Comparison of ENCODE assay signal across 19 mouse cellular contexts in the genomic region with DNA sequence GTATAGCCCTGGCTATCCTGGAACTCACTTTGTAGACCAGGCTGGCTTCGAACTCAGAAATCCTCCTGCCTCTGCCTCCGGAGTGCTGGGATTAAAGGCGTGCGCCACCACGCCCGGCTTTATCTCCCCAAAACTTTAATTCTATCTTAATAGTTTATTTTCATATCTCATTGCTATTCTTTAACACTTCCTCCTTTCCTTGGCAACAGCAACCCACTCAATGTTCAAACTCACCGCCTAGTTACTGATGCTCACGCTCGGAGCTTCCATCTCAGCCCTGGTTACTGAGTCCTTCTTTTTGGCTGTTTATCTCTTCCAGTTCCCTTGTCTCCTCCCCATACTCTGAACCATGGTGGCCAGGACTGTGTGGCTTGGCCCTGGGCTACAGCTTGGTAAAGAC. TPM values are rescaled to one million over a fixed set of nuclear protein-coding genes. Genes with fewer than 3 reads are reported as not detected.
DNase-seq lines count a peak whose midpoint lies in the region; ATAC-seq and TF ChIP-seq lines count a peak whose summit lies in the region.
"Had no signal": no experiment of that assay in that cellular context is flagged by ENCODE, and none has a peak within 500 bp of the region (broad histone marks: within the 10 kb centered on the region; RNA-seq: fewer than 3 reads in every experiment).

No protein-coding gene starts in this region.

- no peak overlapping the region for H3K4me3 ChIP-seq in heart, embryonic 16.5 days (ENCODE audit: low read length)
- H3K4me3 ChIP-seq in lung, adult 2 months (replicated peaks; ENCODE audit: extremely low read depth, low read depth, low read length) = peak overlapping the region; percentile 7
- H3K4me3 ChIP-seq in MEL (ENCODE audit: control insufficient read depth in 1 of 2, insufficient read depth in 1 of 2, low read depth in 2 of 2, low read length in 2 of 2) = no peak overlapping the region
- no peak overlapping the region for H3K4me3 ChIP-seq in midbrain, embryonic 16.5 days (ENCODE audit: low read depth, low read length)
- H3K4me3 ChIP-seq: erythroblast, embryonic 14.5 days; intestine, embryonic 15.5 days; kidney, embryonic 15.5 days; left cerebral cortex, adult 2 months had no signal

- H3K4me1 ChIP-seq in heart, embryonic 16.5 days (ENCODE audit: control insufficient read depth, insufficient read depth, low read length) = peaks cover 20% of the 10 kb centered on the region
- peaks cover 10% of the 10 kb centered on the region for H3K4me1 ChIP-seq in lung, adult 2 months (ENCODE audit: control insufficient read depth, insufficient read depth, low read length)
- H3K4me1 ChIP-seq in MEL (ENCODE audit: control insufficient read depth in 1 of 2, insufficient read depth in 2 of 2, low read length in 2 of 2) = peaks cover 13 to 23% of the 10 kb centered on the region in 2 experiments
- no peaks in the 10 kb centered on the region for H3K4me1 ChIP-seq in midbrain, embryonic 16.5 days (ENCODE audit: control insufficient read depth, insufficient read depth, low read length)

- no peak for DNase-seq in frontal cortex, postnatal 14 days (ENCODE audit: low spot score in 2 of 2)
- DNase-seq in heart, adult 11 months = no peak
- DNase-seq in lung, adult 2 months = no peak
- DNase-seq in lung, postnatal 25 days (ENCODE audit: low spot score) = no peak
- peak; percentile 86 for DNase-seq in MEL (ENCODE audit: low read depth, low spot score)
- DNase-seq: cerebellum, postnatal 25 days had no signal

- peak overlapping the region; percentile 57 for H3K27ac ChIP-seq in heart, embryonic 16.5 days (ENCODE audit: low read length)
- H3K27ac ChIP-seq in MEL (ENCODE audit: control insufficient read depth, low read depth, low read length) = peak overlapping the region; percentile 0
- no peak overlapping the region for H3K27ac ChIP-seq in midbrain, embryonic 16.5 days (ENCODE audit: low read length)
- H3K27ac ChIP-seq: hindbrain, embryonic 14.5 days; intestine, embryonic 15.5 days; kidney, embryonic 15.5 days; left cerebral cortex, adult 2 months; macrophage had no signal

- no peak for TF ChIP-seq POLR2A in lung, adult 2 months (IDR thresholded peaks at IDR 0.05; ENCODE audit: borderline replicate concordance, extremely low read depth, low read depth, low read length)
- TF ChIP-seq POLR2A in MEL (IDR thresholded peaks at IDR 0.05; ENCODE audit: control insufficient read depth in 1 of 2, insufficient read depth in 1 of 2, low read depth in 1 of 2, low read length in 2 of 2, poor library complexity in 1 of 2) = no peak

- TF ChIP-seq CTCF in lung, adult 2 months (IDR thresholded peaks at IDR 0.05; ENCODE audit: insufficient read depth, low read length) = no peak
- TF ChIP-seq CTCF in MEL (IDR thresholded peaks at IDR 0.05 in 2 of 3, conservative IDR thresholded peaks at IDR 0.05 in 1 of 3; ENCODE audit: control insufficient read depth in 1 of 3, insufficient read depth in 1 of 3, low read depth in 2 of 3, low read length in 3 of 3, poor library complexity in 1 of 3, severe bottlenecking in 1 of 3) = no peak

- H3K27me3 ChIP-seq in heart, embryonic 16.5 days (ENCODE audit: control insufficient read depth, insufficient read depth, low read length) = no peaks in the 10 kb centered on the region
- no peaks in the 10 kb centered on the region for H3K27me3 ChIP-seq in MEL (ENCODE audit: control insufficient read depth in 1 of 2, insufficient read depth in 2 of 2, low read length in 2 of 2)
- no peaks in the 10 kb centered on the region for H3K27me3 ChIP-seq in midbrain, embryonic 16.5 days (ENCODE audit: control insufficient read depth, insufficient read depth, low read depth, low read length)
- H3K27me3 ChIP-seq: intestine, embryonic 15.5 days; kidney, embryonic 15.5 days had no signal

- H3K9ac ChIP-seq in heart, embryonic 16.5 days (ENCODE audit: low read length) = no peak overlapping the region
- no peak overlapping the region for H3K9ac ChIP-seq in MEL (ENCODE audit: control insufficient read depth, low read depth, low read length, poor library complexity, severe bottlenecking)
- H3K9ac ChIP-seq in midbrain, embryonic 16.5 days (ENCODE audit: low read depth, low read length) = no peak overlapping the region
- H3K9ac ChIP-seq: hindbrain, embryonic 14.5 days; intestine, embryonic 15.5 days; kidney, embryonic 15.5 days had no signal

- H3K79me2 ChIP-seq in MEL (ENCODE audit: control insufficient read depth, insufficient read depth, low read length, poor library complexity) = no peaks in the 10 kb centered on the region

- no peaks in the 10 kb centered on the region for H3K9me3 ChIP-seq in heart, embryonic 16.5 days (replicated peaks; ENCODE audit: control insufficient read depth, low read length)
- no peaks in the 10 kb centered on the region for H3K9me3 ChIP-seq in MEL (replicated peaks; ENCODE audit: insufficient read depth, low read length)
- no peaks in the 10 kb centered on the region for H3K9me3 ChIP-seq in midbrain, embryonic 16.5 days (replicated peaks; ENCODE audit: control insufficient read depth, low read length, poor library complexity, severe bottlenecking)
- H3K9me3 ChIP-seq: G1E; intestine, embryonic 15.5 days; kidney, embryonic 15.5 days had no signal

- H3K36me3 ChIP-seq in heart, embryonic 16.5 days (ENCODE audit: control insufficient read depth, insufficient read depth) = peaks cover 6% of the 10 kb centered on the region
- peaks cover 0 to 22% of the 10 kb centered on the region in 2 experiments; a peak in 2 of 4 replicates for H3K36me3 ChIP-seq in MEL (ENCODE audit: control insufficient read depth in 1 of 2, insufficient read depth in 2 of 2, low read length in 2 of 2)
- H3K36me3 ChIP-seq in midbrain, embryonic 16.5 days (ENCODE audit: control insufficient read depth, insufficient read depth, low read length) = peaks cover 3% of the 10 kb centered on the region; the same call in 1 of the 2 replicates

- no peak overlapping the region for H3K4me2 ChIP-seq in heart, embryonic 16.5 days (ENCODE audit: low read depth, low read length)
- no peak overlapping the region for H3K4me2 ChIP-seq in midbrain, embryonic 16.5 days (ENCODE audit: low read length)
- H3K4me2 ChIP-seq: hindbrain, embryonic 14.5 days; intestine, embryonic 15.5 days; kidney, embryonic 15.5 days; midbrain, embryonic 11.5 days had no signal

- TF ChIP-seq EP300 in MEL (IDR thresholded peaks at IDR 0.05; ENCODE audit: low read depth in 1 of 2, low read length in 2 of 2) = 0 out of 4 replicates have a peak, but pooled peaks of 1 of the 2 experiments have one; percentile 46

- no peak for TF ChIP-seq RAD21 in MEL (IDR thresholded peaks at IDR 0.05; ENCODE audit: low read depth, low read length)

- ATAC-seq in frontal cortex, adult (ENCODE audit: low TSS enrichment) = peak; percentile 75
- ATAC-seq in heart, embryonic 16.5 days (replicated peaks; ENCODE audit: extremely low read depth, insufficient read depth, low FRiP score) = no peak
- ATAC-seq in midbrain, embryonic 16.5 days = no peak
- ATAC-seq: CD4-positive, CD25-positive, alpha-beta regulatory T cell, adult 4 months; forebrain, embryonic 14.5 days; intestine, embryonic 15.5 days had no signal

- 83% methylated on average over 9 of the region's 9 CpGs for WGBS in heart, embryonic 16.5 days
- WGBS in lung, adult 2 months = 61% methylated on average over 9 of the region's 9 CpGs
- 96% methylated on average over 9 of the region's 9 CpGs for WGBS in midbrain, embryonic 16.5 days

TF ChIP-seq in MEL, 35 proteins besides CTCF, POLR2A, EP300 and RAD21:
- TF ChIP-seq GATA1 (IDR thresholded peaks at IDR 0.05; ENCODE audit: low read depth, low read length) = peak; percentile 50
- TF ChIP-seq SIN3A (IDR thresholded peaks at IDR 0.05; ENCODE audit: low read length) = no peak
- TF ChIP-seq KAT2A (conservative IDR thresholded peaks at IDR 0.05; ENCODE audit: low read depth, low read length) = no peak
- TF ChIP-seq RCOR1 (IDR thresholded peaks at IDR 0.05; ENCODE audit: low read depth, low read length) = peak; percentile 40; the same call in 1 of the 2 replicates
- no peak for TF ChIP-seq USF1 (IDR thresholded peaks at IDR 0.05; ENCODE audit: low read depth, low read length)
- no peak for TF ChIP-seq TAL1 (IDR thresholded peaks at IDR 0.05; ENCODE audit: low read length)
- no peak for TF ChIP-seq MAZ (IDR thresholded peaks at IDR 0.05; ENCODE audit: low read depth, low read length)
- 0 out of 2 replicates have a peak, but pooled peaks have one; percentile 16 for TF ChIP-seq NELFE (IDR thresholded peaks at IDR 0.05; ENCODE audit: low read depth, low read length)
- TF ChIP-seq MYC (IDR thresholded peaks at IDR 0.05; ENCODE audit: low read depth, low read length) = no peak
- peak; percentile 88 for TF ChIP-seq TBP (IDR thresholded peaks at IDR 0.05; ENCODE audit: low read depth, low read length)
- TF ChIP-seq POLR2AphosphoS5 (IDR thresholded peaks at IDR 0.05; ENCODE audit: borderline replicate concordance, low read depth, low read length) = no peak

RNA-seq across cellular contexts. Expression of a gene that starts 7.1 kb away (rescaled TPM):
- 44.1 and 49.2 TPM in 2 replicates for polyA plus RNA-seq in heart, embryonic 16.5 days (2015; fragmentation: Nextera tagmentation; extraction: Ambion mirVana)
- polyA plus RNA-seq in lung, adult 2 months (2012; rRNA removed) = 465 and 807 TPM in 2 replicates
- total RNA-seq in MEL (2012; rRNA removed) = 0.39 and 1.0 TPM in 2 replicates
- polyA plus RNA-seq in MEL (2012; ENCODE audit: insufficient read depth in 1 of 2, insufficient read length in 2 of 2, low read depth in 1 of 2, low replicate concordance in 2 of 2, missing spikeins in 1 of 2) = 1 to 10 TPM in 1 of 2 experiments, not detected in 1; 9.5 TPM
- polyA plus RNA-seq in midbrain, embryonic 16.5 days (2015; fragmentation: Nextera tagmentation; extraction: Ambion mirVana) = 10.0 and 11.5 TPM in 2 replicates

RNA-seq across cellular contexts. Expression of a gene that starts 27.7 kb away (rescaled TPM):
- 41.3 and 43.3 TPM in 2 replicates for polyA plus RNA-seq in heart, embryonic 16.5 days (2015; fragmentation: Nextera tagmentation; extraction: Ambion mirVana)
- polyA plus RNA-seq in lung, adult 2 months (2012; rRNA removed) = 21.6 and 25.7 TPM in 2 replicates
- total RNA-seq in MEL (2012; rRNA removed) = 138 and 141 TPM in 2 replicates
- polyA plus RNA-seq in MEL (2012; ENCODE audit: insufficient read depth in 1 of 2, insufficient read length in 2 of 2, low read depth in 1 of 2, low replicate concordance in 2 of 2, missing spikeins in 1 of 2) = 100 to 1,000 TPM in 1 of 2 experiments, not detected in 1; 237 TPM
- 46.2 and 54.1 TPM in 2 replicates for polyA plus RNA-seq in midbrain, embryonic 16.5 days (2015; fragmentation: Nextera tagmentation; extraction: Ambion mirVana)

RNA-seq across cellular contexts. Expression of a gene that starts 44.6 kb away (rescaled TPM):
- polyA plus RNA-seq in heart, embryonic 16.5 days (2015; fragmentation: Nextera tagmentation; extraction: Ambion mirVana) = 8.5 and 13.7 TPM in 2 replicates
- 51.3 and 52.3 TPM in 2 replicates for polyA plus RNA-seq in lung, adult 2 months (2012; rRNA removed)
- 0.03 and 0.27 TPM in 2 replicates for total RNA-seq in MEL (2012; rRNA removed)
- polyA plus RNA-seq in MEL (2012; ENCODE audit: insufficient read depth in 1 of 2, insufficient read length in 2 of 2, low read depth in 1 of 2, low replicate concordance in 2 of 2, missing spikeins in 1 of 2) = under 1 TPM in 1 of 2 experiments, not detected in 1; 0.88 TPM
- 0.80 and 1.0 TPM in 2 replicates for polyA plus RNA-seq in midbrain, embryonic 16.5 days (2015; fragmentation: Nextera tagmentation; extraction: Ambion mirVana)
- polyA plus RNA-seq: G1E had no signal
